Mouse (Mus musculus): ENCODE measurements around the gene Chrnd. TPM values are rescaled to one million over a fixed set of nuclear protein-coding genes. Genes with fewer than 3 reads are reported as not detected.

The Chrnd gene
- polyA plus RNA-seq, 1 experiment: not detected

DNA sequence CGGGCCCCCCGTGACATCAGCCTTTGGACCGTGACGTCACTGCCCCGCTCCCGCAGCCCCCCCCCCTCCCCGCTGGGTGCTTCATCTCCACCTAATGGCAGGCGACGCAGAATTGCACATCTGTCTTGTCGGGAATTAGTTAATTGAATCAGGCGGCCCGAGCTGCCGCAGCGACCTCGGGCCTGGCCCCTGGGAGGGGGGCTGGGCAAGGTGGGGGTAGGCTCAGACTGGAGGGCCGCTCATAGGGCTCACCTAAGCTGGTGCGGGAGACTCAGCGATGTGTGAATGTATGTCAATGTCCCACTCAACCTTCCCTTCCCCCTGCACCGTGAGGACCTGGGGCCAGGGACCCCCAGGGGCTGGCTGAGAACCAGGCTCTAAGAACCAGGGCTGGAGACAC lies 19.9 kb upstream of the Chrnd start:
- WGBS: 19% methylated on average over 19 of the region's 19 CpGs
- H3K4me3 ChIP-seq (ENCODE audit: extremely low read depth, insufficient read depth, insufficient read length): no peak overlapping the region
- no peak overlapping the region for H3K27ac ChIP-seq (ENCODE audit: insufficient read depth, low read length)
- DNase-seq (ENCODE audit: low read depth in 1 of 2, low spot score in 2 of 2): no peak
- H3K4me1 ChIP-seq (ENCODE audit: control insufficient read depth, insufficient read depth, insufficient read length): no peaks in the 10 kb centered on the region
- no peaks in the 10 kb centered on the region for H3K36me3 ChIP-seq (ENCODE audit: control insufficient read depth, insufficient read depth, low read length)
- no peak for TF ChIP-seq CTCF (IDR thresholded peaks at IDR 0.05; ENCODE audit: extremely low read depth, insufficient read depth, insufficient read length, insufficient replicate concordance)
- no peak for TF ChIP-seq POLR2A (IDR thresholded peaks at IDR 0.05; ENCODE audit: low read depth, low read length)
- H3K27me3 ChIP-seq (ENCODE audit: control insufficient read depth, insufficient read depth, low read length): peaks cover 6% of the 10 kb centered on the region; the same call in 1 of the 2 replicates

DNA sequence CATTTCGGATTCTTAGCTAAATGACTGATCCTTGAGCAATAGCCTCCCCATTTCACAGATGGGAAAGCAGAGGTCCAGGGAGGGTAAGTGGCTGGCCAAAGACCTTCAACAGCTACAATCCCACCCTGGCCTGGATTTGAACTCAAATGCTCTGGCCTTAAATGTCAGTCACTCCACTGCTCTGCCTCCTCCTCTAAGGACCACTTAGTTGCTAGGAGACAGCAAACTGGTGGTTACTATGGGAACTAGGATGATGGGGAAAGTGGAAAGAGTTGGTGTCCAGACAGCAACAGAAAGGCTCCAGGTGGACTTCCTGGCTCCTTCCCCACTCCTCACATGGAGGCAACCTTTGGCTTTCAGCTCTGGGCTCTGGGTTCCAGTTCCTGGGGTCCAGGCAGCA lies 19.1 kb upstream of the Chrnd start:
- Histone ChIP-seq H3K4me1 (ENCODE audit: control insufficient read depth, insufficient read depth, insufficient read length) (no peaks in the 10 kb centered on the region), H3K27me3 (ENCODE audit: control insufficient read depth, insufficient read depth, low read length) (peaks cover 6% of the 10 kb centered on the region; the same call in 1 of the 2 replicates), H3K4me3 (ENCODE audit: extremely low read depth, insufficient read depth, insufficient read length) (no peak overlapping the region), H3K36me3 (ENCODE audit: control insufficient read depth, insufficient read depth, low read length) (no peaks in the 10 kb centered on the region), H3K27ac (ENCODE audit: insufficient read depth, low read length) (no peak overlapping the region)
- TF ChIP-seq CTCF (IDR thresholded peaks at IDR 0.05; ENCODE audit: extremely low read depth, insufficient read depth, insufficient read length, insufficient replicate concordance): no peak
- TF ChIP-seq POLR2A (IDR thresholded peaks at IDR 0.05; ENCODE audit: low read depth, low read length): no peak
- no peak for DNase-seq (ENCODE audit: low read depth in 1 of 2, low spot score in 2 of 2)
- WGBS: 90% methylated on average over 1 of the region's 1 CpGs

DNA sequence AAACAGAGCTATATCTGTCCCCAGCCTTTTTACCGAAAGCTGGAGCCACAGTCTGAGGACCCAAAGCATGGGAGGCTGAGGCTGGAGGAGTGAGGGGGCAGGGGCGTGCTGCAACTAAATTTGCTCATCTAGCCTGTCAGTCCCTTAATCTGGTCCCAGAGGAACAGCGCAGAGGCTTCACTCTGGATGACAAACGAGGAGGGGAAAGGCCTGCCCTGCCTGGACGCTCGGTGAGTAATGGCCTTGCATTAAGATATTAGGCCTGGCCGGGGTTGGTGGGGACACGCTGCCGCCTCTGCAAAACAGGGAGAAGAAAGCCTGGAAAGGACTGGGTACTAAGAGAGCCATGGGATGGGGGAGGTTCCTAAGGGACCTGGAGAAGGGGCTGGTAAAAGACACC lies 18.1 kb upstream of the Chrnd start:
- Histone ChIP-seq H3K27me3 (ENCODE audit: control insufficient read depth, insufficient read depth, low read length) (peaks cover 6% of the 10 kb centered on the region; the same call in 1 of the 2 replicates), H3K4me3 (ENCODE audit: extremely low read depth, insufficient read depth, insufficient read length) (no peak overlapping the region), H3K36me3 (ENCODE audit: control insufficient read depth, insufficient read depth, low read length) (no peaks in the 10 kb centered on the region), H3K4me1 (ENCODE audit: control insufficient read depth, insufficient read depth, insufficient read length) (no peaks in the 10 kb centered on the region), H3K27ac (ENCODE audit: insufficient read depth, low read length) (no peak overlapping the region)
- WGBS: 70% methylated on average over 9 of the region's 9 CpGs
- TF ChIP-seq CTCF (IDR thresholded peaks at IDR 0.05; ENCODE audit: extremely low read depth, insufficient read depth, insufficient read length, insufficient replicate concordance) (no peak), POLR2A (IDR thresholded peaks at IDR 0.05; ENCODE audit: low read depth, low read length) (no peak)
- no peak for DNase-seq (ENCODE audit: low read depth in 1 of 2, low spot score in 2 of 2)

DNA sequence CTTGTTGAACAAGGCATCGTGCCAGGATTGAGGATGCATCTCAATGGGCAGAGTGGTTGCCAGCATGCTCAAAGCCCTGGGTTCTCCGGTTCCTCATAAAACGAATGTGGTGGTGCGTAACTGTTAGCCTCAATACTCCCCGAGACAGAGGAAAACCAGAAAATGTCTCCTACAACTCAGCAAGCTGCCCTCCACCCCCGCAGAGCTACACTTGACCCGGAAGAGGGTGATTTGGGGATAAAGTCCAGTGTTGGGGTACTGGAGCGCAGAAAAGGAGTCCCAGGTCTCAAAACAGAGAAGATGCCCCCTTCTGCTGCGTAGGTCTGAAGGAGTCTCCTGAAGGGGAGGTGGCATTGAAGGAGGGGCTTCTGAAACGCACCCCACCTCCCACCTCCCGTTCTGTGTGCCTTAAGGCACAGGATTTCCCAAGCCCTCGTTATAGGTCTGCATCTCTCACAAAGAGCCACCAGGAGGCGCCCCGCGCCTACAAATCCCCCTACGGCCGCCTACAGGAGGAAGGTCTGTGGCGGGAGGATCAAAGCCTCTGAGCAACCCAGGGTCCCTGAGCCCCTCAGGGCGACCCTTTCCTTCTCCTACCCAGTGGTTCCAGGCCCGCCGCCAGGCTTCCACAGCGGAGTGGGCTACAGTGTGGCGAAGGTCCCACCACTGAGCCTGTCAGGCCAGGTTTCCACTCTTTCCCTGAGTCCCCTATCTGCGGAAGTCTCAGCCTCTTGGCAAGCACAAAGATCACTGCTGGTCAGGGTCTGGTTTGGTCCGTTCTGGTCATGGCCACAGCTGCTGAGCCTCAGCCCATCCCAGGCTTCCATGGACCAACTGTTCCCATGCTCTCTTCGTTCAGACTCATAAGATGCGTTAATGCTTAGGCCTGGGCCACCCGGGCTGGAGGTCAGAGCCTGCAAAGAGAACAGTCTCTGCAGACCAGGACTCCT lies 16.1 kb upstream of the Chrnd start:
- Histone ChIP-seq H3K4me1 (ENCODE audit: control insufficient read depth, insufficient read depth, insufficient read length) (no peaks in the 10 kb centered on the region), H3K27ac (ENCODE audit: insufficient read depth, low read length) (no peak overlapping the region), H3K4me3 (ENCODE audit: extremely low read depth, insufficient read depth, insufficient read length) (no peak overlapping the region), H3K27me3 (ENCODE audit: control insufficient read depth, insufficient read depth, low read length) (peaks cover 6% of the 10 kb centered on the region; the same call in 1 of the 2 replicates), H3K36me3 (ENCODE audit: control insufficient read depth, insufficient read depth, low read length) (no peaks in the 10 kb centered on the region)
- no peak for TF ChIP-seq POLR2A (IDR thresholded peaks at IDR 0.05; ENCODE audit: low read depth, low read length)
- TF ChIP-seq CTCF (IDR thresholded peaks at IDR 0.05; ENCODE audit: extremely low read depth, insufficient read depth, insufficient read length, insufficient replicate concordance): peak; percentile 68; the same call in 1 of the 2 replicates
- DNase-seq (ENCODE audit: low read depth in 1 of 2, low spot score in 2 of 2): peak; percentile 17 to 28
- 35% methylated on average over 28 of the region's 28 CpGs for WGBS

DNA sequence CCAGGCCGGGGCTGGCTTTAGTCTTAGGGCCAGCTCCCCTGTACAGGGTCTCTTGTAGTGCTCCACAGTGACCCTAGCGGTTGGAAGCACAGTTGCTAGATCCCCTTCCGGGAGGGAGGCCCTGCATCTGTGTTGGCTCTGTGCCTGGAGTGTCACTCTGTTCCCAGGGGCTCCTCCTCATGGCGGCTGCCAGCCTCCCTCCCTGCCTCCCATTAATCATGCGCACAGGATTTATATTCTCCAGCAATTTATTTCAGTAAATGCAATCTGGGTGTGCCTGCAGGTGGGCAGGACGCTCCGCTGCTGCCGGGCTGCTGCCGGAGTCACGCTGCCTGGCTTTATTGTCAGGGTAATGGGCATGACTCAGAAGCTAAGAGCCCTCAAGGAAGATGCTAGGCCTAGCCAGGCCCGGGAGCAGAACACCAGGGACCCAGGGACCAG lies 14.5 kb upstream of the Chrnd start:
- Histone ChIP-seq H3K36me3 (ENCODE audit: control insufficient read depth, insufficient read depth, low read length) (no peaks in the 10 kb centered on the region), H3K27me3 (ENCODE audit: control insufficient read depth, insufficient read depth, low read length) (peaks cover 4% of the 10 kb centered on the region; the same call in 1 of the 2 replicates), H3K27ac (ENCODE audit: insufficient read depth, low read length) (no peak overlapping the region), H3K4me3 (ENCODE audit: extremely low read depth, insufficient read depth, insufficient read length) (no peak overlapping the region), H3K4me1 (ENCODE audit: control insufficient read depth, insufficient read depth, insufficient read length) (no peaks in the 10 kb centered on the region)
- no peak for TF ChIP-seq POLR2A (IDR thresholded peaks at IDR 0.05; ENCODE audit: low read depth, low read length)
- no peak for TF ChIP-seq CTCF (IDR thresholded peaks at IDR 0.05; ENCODE audit: extremely low read depth, insufficient read depth, insufficient read length, insufficient replicate concordance)
- 30% methylated on average over 11 of the region's 11 CpGs for WGBS
- DNase-seq (ENCODE audit: low read depth in 1 of 2, low spot score in 2 of 2): no peak

DNA sequence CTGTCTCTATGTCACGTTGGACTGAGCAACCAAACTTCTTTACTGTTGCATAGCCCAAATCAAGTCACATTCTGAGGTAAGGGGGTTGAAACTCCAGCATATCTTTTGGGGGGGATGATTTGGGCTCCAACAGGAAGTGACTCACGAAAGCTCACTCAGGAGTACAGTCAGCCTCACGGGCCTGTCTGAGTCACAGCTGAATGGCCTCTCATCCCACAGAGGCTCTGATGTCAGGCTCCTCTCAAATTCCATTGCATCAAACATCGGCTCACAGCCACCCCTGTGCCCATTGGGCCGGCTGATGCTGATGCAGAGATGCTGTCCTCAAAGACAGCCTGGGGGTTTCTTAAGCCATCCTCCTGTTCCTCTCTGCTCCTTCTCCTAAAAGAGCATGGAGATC lies 9.5 kb upstream of the Chrnd start:
- peaks cover 6% of the 10 kb centered on the region for H3K27me3 ChIP-seq (ENCODE audit: control insufficient read depth, insufficient read depth, low read length)
- TF ChIP-seq POLR2A (IDR thresholded peaks at IDR 0.05; ENCODE audit: low read depth, low read length): no peak
- TF ChIP-seq CTCF (IDR thresholded peaks at IDR 0.05; ENCODE audit: extremely low read depth, insufficient read depth, insufficient read length, insufficient replicate concordance): no peak
- 32% methylated on average over 5 of the region's 5 CpGs for WGBS
- no peak overlapping the region for H3K4me3 ChIP-seq (ENCODE audit: extremely low read depth, insufficient read depth, insufficient read length)
- no peaks in the 10 kb centered on the region for H3K36me3 ChIP-seq (ENCODE audit: control insufficient read depth, insufficient read depth, low read length)
- no peak for DNase-seq (ENCODE audit: low read depth in 1 of 2, low spot score in 2 of 2)
- H3K4me1 ChIP-seq (ENCODE audit: control insufficient read depth, insufficient read depth, insufficient read length): 0 out of 2 replicates have a peak, but pooled peaks cover 2% of the 10 kb centered on the region
- no peak overlapping the region for H3K27ac ChIP-seq (ENCODE audit: insufficient read depth, low read length)

DNA sequence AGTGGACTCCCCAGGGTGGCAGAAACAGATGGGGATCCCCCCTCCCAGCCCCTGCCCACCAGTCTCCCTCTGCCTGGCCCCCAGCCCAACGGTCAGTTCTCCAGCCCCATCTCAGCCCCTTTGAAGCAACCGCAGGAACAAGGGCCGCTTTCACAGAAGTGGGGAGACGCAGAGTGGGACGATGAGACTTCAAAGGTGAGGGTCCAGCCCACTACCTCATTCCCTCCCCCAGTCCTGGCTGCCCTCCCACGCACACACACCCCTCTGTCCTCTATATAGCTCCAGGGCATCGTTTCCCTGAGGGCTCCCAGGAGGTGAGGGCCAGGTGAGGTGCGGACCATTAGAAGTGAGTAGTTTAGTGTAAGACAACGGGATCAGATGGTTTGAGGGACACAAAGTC lies 7.4 kb upstream of the Chrnd start, which contains the start of gene Prss56:
Gene Prss56 (plus strand): TSS at position 301 of the 400 bp plus-strand sequence.
- no peak for TF ChIP-seq POLR2A (IDR thresholded peaks at IDR 0.05; ENCODE audit: low read depth, low read length)
- TF ChIP-seq CTCF (IDR thresholded peaks at IDR 0.05; ENCODE audit: extremely low read depth, insufficient read depth, insufficient read length, insufficient replicate concordance): no peak
- peaks cover 16% of the 10 kb centered on the region for H3K27me3 ChIP-seq (ENCODE audit: control insufficient read depth, insufficient read depth, low read length)

More for the DNA sequence above, 7.4 kb upstream of the Chrnd start, which contains the start of gene Prss56:
- peaks cover 9% of the 10 kb centered on the region; the same call in 1 of the 2 replicates for H3K4me1 ChIP-seq (ENCODE audit: control insufficient read depth, insufficient read depth, insufficient read length)
- no peaks in the 10 kb centered on the region for H3K36me3 ChIP-seq (ENCODE audit: control insufficient read depth, insufficient read depth, low read length)
- no peak within 1 kb of the TSS for H3K4me3 ChIP-seq (ENCODE audit: extremely low read depth, insufficient read depth, insufficient read length)
- H3K27ac ChIP-seq (ENCODE audit: insufficient read depth, low read length): no peak within 1 kb of the TSS
- DNase-seq (ENCODE audit: low read depth in 1 of 2, low spot score in 2 of 2): no peak
- WGBS: 78% methylated on average over 9 of the region's 9 CpGs

Data from spleen, adult 2 months (tissue).